Mouse (Mus musculus): ENCODE results near the gene C2cd4a.

Gene C2cd4a

GRCm38 (mm10) chr9:67832046-67832605 lies at the start of gene C2cd4a:
C2cd4a (minus strand) TSS chr9:67832330.
- peak; percentile 61 for DNase-seq (ENCODE audit: low read depth, low spot score)

GRCm38 (mm10) chr9:67878197-67878769 lies 46.2 kb upstream of the C2cd4a start:
- peak; percentile 41 for DNase-seq (ENCODE audit: low read depth, low spot score)

GRCm38 (mm10) chr9:67877081-67877718 lies 45.1 kb upstream of the C2cd4a start:
- DNase-seq (ENCODE audit: low read depth, low spot score) = peak; percentile 25

GRCm38 (mm10) chr9:67875337-67875736 lies 43.2 kb upstream of the C2cd4a start:
- peak; percentile 64 for DNase-seq (ENCODE audit: low read depth, low spot score)

- DNase-seq (ENCODE audit: low read depth, low spot score) = no peak
Measured at GRCm38 (mm10) chr9:67874522-67875222, 42.5 kb upstream of the C2cd4a start.

GRCm38 (mm10) chr9:67869691-67870450 lies 37.7 kb upstream of the C2cd4a start:
- no peak for DNase-seq (ENCODE audit: low read depth, low spot score)

- DNase-seq (ENCODE audit: low read depth, low spot score) = no peak
Measured at GRCm38 (mm10) chr9:67867411-67867810, 35.3 kb upstream of the C2cd4a start.

- no peak for DNase-seq (ENCODE audit: low read depth, low spot score)
Measured at GRCm38 (mm10) chr9:67865411-67865810, 33.3 kb upstream of the C2cd4a start.

GRCm38 (mm10) chr9:67864011-67864410 lies 31.9 kb upstream of the C2cd4a start:
- no peak for DNase-seq (ENCODE audit: low read depth, low spot score)

- DNase-seq (ENCODE audit: low read depth, low spot score) = no peak
Measured at GRCm38 (mm10) chr9:67863332-67863731, 31.2 kb upstream of the C2cd4a start.

GRCm38 (mm10) chr9:67860273-67860672 lies 28.1 kb upstream of the C2cd4a start:
- DNase-seq (ENCODE audit: low read depth, low spot score) = no peak

GRCm38 (mm10) chr9:67851150-67851549 lies 19.0 kb upstream of the C2cd4a start:
- DNase-seq (ENCODE audit: low read depth, low spot score) = peak; percentile 86

- no peak for DNase-seq (ENCODE audit: low read depth, low spot score)
Measured at GRCm38 (mm10) chr9:67849846-67850245, 17.7 kb upstream of the C2cd4a start.

- DNase-seq (ENCODE audit: low read depth, low spot score) = peak; percentile 33
Measured at GRCm38 (mm10) chr9:67849397-67849796, 17.3 kb upstream of the C2cd4a start.

GRCm38 (mm10) chr9:67847606-67848005 lies 15.5 kb upstream of the C2cd4a start:
- DNase-seq (ENCODE audit: low read depth, low spot score) = no peak

GRCm38 (mm10) chr9:67846089-67846488 lies 14.0 kb upstream of the C2cd4a start:
- no peak for DNase-seq (ENCODE audit: low read depth, low spot score)

- no peak for DNase-seq (ENCODE audit: low read depth, low spot score)
Measured at GRCm38 (mm10) chr9:67845648-67846047, 13.5 kb upstream of the C2cd4a start.

GRCm38 (mm10) chr9:67845012-67845411 lies 12.9 kb upstream of the C2cd4a start:
- no peak for DNase-seq (ENCODE audit: low read depth, low spot score)

GRCm38 (mm10) chr9:67842797-67843196 lies 10.7 kb upstream of the C2cd4a start:
- DNase-seq (ENCODE audit: low read depth, low spot score) = no peak

GRCm38 (mm10) chr9:67839981-67840859 lies 8.1 kb upstream of the C2cd4a start, which contains the start of gene Vps13c:
Vps13c (plus strand) TSS chr9:67840396.
- DNase-seq (ENCODE audit: low read depth, low spot score) = peak; percentile 81

GRCm38 (mm10) chr9:67837311-67837710 lies 5.2 kb upstream of the C2cd4a start:
- no peak for DNase-seq (ENCODE audit: low read depth, low spot score)

All from R1 (cell line).